Mouse (Mus musculus) fat pad, adult 2 months (tissue): Measurements from ENCODE around the gene Dkkl1.
"Not testable (repeated sequence)": the region's sequence is repeated elsewhere in the genome, so short reads cannot be mapped to it uniquely, and the experiment has no call there.

Experiments
- DNase-seq: peaks from one replicate; pipeline ENCODE4 v3.0.0-alpha.2; 2011; ENCODE audit warnings: low read depth, low spot score; ENCODE audit errors: extremely low read depth

The Dkkl1 gene

GRCm38 (mm10) chr7:45211851-45212251, at the start of gene Dkkl1:
TSS of gene Dkkl1 (minus strand) at chr7:45212147.
- no peak for DNase-seq

DNA sequence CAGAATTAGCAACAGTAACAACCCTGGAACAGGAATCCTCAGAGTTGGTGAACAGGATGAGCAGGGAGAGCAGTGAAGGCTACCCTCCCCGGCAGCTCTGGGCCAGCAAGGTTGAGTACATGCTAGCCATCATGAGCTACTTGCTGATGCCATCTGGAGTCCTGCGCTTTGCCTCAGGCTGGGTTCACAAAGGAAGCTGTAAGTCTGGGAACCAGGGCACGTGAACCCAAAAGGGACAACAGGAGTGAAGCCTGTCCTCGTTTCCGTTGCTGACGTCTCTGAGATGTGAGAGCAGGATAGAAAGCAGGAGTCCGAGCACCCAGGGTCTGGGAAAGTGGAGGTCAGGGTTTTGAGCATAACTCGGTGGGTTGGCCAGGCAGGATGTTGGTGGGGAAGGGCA, 47.3 kb upstream of the Dkkl1 start:
- DNase-seq = no peak

- no peak for DNase-seq
Measured at GRCm38 (mm10) chr7:45257063-45257840, 45.3 kb upstream of the Dkkl1 start.

- not testable (repeated sequence) for DNase-seq
Measured at GRCm38 (mm10) chr7:45255822-45256221, 43.9 kb upstream of the Dkkl1 start.

DNA sequence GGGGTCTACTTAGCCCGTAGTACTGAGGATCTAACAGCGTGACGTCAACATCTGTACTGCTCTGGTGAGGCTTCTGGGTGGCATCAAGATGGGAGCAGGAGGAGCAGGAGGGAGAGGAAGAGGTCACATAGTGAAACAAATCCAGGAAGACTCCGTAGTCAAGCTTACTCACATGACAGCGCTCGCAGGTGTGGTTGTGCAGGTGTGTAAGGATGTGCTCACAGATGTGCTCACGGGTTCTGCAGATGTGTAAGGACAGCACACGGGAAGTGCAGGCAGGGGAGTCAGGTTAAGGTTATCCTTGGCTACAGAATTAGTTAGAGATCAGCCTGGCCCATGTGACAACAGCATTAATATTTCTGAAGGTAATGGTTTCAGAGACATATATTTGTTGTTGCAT, 41.9 kb upstream of the Dkkl1 start:
- DNase-seq = no peak

GRCm38 (mm10) chr7:45247666-45248065, 35.7 kb upstream of the Dkkl1 start:
- DNase-seq = no peak

DNA sequence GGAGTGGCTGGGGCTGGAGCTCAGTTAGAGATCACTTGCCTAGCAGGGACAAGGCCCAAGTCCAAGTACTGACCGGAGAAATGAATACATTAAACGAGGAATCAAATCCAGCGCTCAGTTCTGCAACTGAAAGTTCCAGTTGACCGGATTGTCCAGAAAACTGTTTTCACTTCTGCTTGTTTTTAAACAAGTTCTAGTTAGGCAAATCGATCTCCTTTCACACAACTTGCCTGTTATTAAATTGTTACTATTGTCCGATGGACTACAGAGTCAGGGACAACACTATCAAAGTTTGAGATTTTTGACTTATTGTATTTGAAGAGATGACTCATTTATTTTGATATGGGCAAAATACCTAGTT, 29.4 kb upstream of the Dkkl1 start:
- DNase-seq = no peak

GRCm38 (mm10) chr7:45240633-45241388, 28.9 kb upstream of the Dkkl1 start, which contains the start of gene Slc6a16:
TSS of gene Slc6a16 (plus strand) at chr7:45241085.
- DNase-seq = no peak

DNA sequence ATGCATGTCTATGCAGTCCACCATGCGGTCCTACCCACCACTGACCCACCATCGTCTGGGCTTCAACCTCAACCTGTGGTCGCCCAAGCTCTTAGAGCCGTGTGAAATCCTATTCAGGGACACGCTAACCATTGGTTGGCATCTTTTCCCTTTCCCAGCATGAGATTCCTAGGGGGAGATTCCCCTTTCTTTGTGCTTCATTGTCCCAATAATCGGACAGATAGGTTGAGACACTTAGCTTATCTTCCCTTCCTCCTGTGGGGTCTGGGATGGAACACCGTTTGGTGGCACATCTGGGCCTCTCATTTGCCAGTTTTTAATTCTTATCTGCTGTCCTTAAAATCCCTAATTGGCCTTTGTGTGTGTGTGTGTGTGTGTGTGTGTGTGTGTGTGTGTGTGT, 28.2 kb upstream of the Dkkl1 start:
- DNase-seq = no peak

DNA sequence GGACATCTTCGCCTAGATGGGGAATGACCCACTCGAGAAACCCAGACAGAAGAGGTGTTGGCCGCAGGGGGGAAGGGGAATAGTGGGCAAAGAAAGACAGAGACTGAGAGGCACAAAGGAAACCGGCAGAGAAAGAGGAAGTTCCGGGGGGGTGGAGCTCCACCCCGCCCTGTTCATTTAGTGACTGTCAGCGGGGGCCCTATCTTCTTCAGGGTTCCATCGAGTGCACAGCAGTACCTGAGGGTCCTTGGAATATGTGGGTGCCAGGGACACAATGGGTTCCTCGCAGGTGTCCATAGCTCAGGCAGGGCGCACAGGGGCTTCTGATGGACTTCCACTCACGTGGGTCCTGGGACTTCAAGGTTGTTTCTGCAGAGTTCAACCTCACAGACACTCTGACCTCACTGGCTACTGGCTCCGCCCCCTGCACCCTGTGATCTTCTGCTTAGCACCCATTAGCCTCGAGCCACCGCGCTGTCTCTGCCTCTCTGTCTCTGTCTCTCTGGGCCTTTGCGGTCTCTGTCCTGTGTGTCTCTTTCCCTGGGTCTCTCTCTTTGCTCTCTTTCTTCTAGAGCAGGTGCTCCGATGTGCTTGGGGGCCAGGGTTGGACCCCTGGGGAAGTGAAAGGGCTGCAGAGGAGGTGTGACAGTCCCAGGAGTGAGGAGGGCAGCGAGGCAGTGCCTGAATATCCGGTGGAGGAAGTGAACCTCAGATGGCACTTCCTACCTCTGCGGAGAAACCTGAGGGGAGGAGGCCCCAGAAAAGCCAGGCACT, 27.0 kb upstream of the Dkkl1 start, which contains the start of gene Cd37:
Gene Cd37 (minus strand): TSS at position 393 of the 774 bp plus-strand sequence.
- DNase-seq = no peak

- no peak for DNase-seq
Measured at GRCm38 (mm10) chr7:45237747-45238699, 26.1 kb upstream of the Dkkl1 start.

DNA sequence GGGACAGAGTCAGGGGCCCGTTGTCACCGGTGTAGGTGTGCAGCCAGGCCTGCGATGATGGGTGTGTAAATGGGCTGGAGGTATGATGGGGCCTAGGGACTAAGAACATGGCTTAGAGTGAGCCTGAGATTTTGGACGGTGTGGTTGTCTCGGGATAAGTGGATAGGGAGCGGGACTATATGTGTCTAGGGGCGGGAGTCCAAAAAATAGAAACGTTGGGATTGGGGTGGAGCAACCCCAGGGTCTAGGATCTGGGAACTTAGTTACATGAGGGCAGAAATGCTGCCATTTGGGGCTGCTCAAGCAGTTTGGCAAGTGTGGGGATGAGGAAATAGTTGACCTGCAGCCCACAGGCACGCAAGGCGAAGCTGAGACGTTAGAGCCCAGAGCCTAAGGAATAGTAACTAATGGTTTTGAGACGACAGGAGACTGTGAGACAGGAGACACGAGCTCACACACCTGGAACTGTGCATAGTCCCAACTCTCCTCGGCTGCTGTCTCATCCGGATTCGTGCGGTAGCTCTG, 23.8 kb upstream of the Dkkl1 start:
- no peak for DNase-seq

- no peak for DNase-seq
Measured at GRCm38 (mm10) chr7:45234922-45235571, 23.1 kb upstream of the Dkkl1 start.

GRCm38 (mm10) chr7:45234333-45234841, 22.4 kb upstream of the Dkkl1 start:
- DNase-seq = no peak

DNA sequence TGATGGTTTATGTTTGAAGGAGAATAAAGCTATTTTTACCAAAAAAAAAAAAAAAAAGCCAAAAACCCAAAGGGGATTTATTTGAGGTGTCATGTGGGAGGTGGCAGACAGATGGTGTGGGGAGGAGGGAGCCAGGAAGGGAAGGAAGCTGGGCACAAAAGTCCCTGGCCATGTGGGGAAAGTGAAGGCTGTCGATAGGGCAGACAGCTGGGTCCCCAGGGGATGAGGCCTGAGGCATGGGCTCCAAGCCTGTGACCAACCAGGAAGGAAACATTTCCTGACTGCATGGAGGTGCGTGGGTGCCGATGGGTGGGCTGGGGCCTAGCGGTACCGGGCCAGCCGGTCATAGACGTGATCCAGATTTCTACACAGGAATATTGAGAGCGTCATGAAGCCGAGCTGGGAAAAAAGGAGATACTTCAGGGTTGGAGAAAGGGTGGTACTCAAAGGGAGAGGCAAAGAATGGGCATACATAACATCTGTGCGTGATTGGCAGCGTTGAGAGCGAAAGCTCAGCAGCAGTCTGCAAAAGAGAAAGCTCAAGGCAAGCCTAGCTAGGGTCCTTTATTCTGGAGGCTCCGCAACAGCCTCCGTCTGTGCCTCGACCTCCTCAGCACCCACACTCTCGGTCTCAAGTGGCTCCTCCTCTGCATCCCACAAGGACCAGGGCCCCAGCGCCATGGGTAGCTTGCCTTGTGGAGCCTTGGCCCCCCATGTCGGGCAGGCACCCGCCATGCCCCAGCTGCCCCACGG, 21.8 kb upstream of the Dkkl1 start:
- DNase-seq = no peak

DNA sequence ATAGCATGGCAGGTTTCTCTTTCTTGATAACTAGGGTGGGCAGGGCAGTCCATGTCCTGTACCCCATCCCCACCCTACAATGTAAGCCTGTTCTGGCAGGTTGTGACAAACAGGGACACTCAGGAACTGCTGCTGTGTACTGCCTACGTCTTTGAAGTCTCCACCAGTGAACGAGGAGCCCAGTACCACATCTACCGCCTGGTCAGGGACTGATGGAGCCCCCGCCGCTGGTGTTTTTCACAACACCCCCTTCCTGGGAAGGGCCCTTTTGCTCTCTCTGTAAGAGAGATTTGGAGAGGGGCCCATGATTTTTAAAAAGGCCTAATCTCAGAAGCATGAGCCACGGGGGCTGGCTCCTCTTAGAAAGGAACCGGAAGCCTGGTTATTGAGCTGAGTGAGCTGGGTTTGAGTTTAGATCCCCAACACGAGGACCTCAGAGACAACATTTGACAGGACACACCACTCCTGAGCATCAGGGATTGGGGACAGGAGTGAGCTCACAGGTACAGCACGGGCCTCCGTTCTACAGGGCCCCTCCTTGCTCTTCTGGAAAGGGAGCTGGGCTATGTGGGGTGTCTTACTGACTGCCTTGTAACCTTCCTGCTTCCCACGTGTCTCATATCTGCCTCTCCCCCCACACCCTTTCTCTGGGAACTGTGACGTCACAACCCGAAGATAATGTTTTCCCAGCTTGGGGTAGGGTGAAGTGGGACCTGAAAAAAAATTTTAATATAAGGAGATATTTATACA, 20.9 kb upstream of the Dkkl1 start:
- DNase-seq = no peak

GRCm38 (mm10) chr7:45231941-45232340, 20.0 kb upstream of the Dkkl1 start:
- DNase-seq = no peak

GRCm38 (mm10) chr7:45231192-45231591, 19.2 kb upstream of the Dkkl1 start:
- DNase-seq = no peak
